Mouse (Mus musculus) megakaryocyte progenitor cell, adult 5-6 weeks (primary cell): ENCODE measurements around the gene Olfr850. TPM values are rescaled to one million over a fixed set of nuclear protein-coding genes. Genes with fewer than 3 reads are reported as not detected.

ENCODE experiments used
- ATAC-seq: replicated peaks from 2 replicates; pipeline ENCODE4 v1.8.0; 2016; ENCODE audit warnings: mild to moderate bottlenecking, moderate TSS enrichment, inconsistent platforms; ENCODE audit not compliant: poor library complexity
- total RNA-seq, 2 experiments: library from RNA; stranded (forward) in 1 of 2; stranded (reverse) in 1 of 2; fragments of 157-497, 149-512 nt in 1 of 2; fragments of 200-1000 nt in 1 of 2; gene quantifications; 2 replicates each; pipeline versions ENCODE4 v1.2.3 to v1.2.4; 2015 to 2017

Olfr850 gene
- not detected in 2 replicates for total RNA-seq (2015)
- total RNA-seq (2017) = not detected in 2 replicates

GRCm38 (mm10) chr9:19478148-19478547 lies at the start of gene Olfr850:
Olfr850 (minus strand) TSS chr9:19478248.
- no peak for ATAC-seq

- no peak for ATAC-seq
These were observed 14.9 kb upstream of the Olfr850 start, which contains the start of gene Olfr851 for GRCm38 (mm10) chr9:19492995-19493394. Olfr851 (plus strand) TSS chr9:19493295.

- no peak for ATAC-seq
These were observed 38.1 kb downstream of the Olfr850 start, which contains the start of gene Olfr849 for GRCm38 (mm10) chr9:19439966-19440365. Olfr849 (plus strand) TSS chr9:19440266.

Other genes with a start within 250 kb of the Olfr850 start
- gene Olfr843, start 226.3 kb downstream of the Olfr850 start, total RNA-seq (2015) = not detected in 2 replicates
- gene Olfr843, start 226.3 kb downstream of the Olfr850 start, total RNA-seq (2017) = not detected in 2 replicates
- not detected in 2 replicates for gene Olfr844, start 161.9 kb downstream of the Olfr850 start, total RNA-seq (2015)
- gene Olfr844, start 161.9 kb downstream of the Olfr850 start, total RNA-seq (2017) = not detected in 2 replicates
- not detected in 2 replicates for gene Olfr845, start 141.8 kb downstream of the Olfr850 start, total RNA-seq (2015)
- gene Olfr845, start 141.8 kb downstream of the Olfr850 start, total RNA-seq (2017) = not detected in 2 replicates
- not detected in 2 replicates for gene Olfr846, start 114.2 kb downstream of the Olfr850 start, total RNA-seq (2015)
- gene Olfr846, start 114.2 kb downstream of the Olfr850 start, total RNA-seq (2017) = not detected in 2 replicates
- gene Olfr847, start 99.6 kb downstream of the Olfr850 start, total RNA-seq (2015) = not detected in 2 replicates
- not detected in 2 replicates for gene Olfr847, start 99.6 kb downstream of the Olfr850 start, total RNA-seq (2017)
- gene Olfr849, start 38.0 kb downstream of the Olfr850 start, total RNA-seq (2015) = not detected in 2 replicates
- gene Olfr849, start 38.0 kb downstream of the Olfr850 start, total RNA-seq (2017) = not detected in 2 replicates
- not detected in 2 replicates for gene Olfr851, start 15.0 kb upstream of the Olfr850 start, total RNA-seq (2015)
- not detected in 2 replicates for gene Olfr851, start 15.0 kb upstream of the Olfr850 start, total RNA-seq (2017)
- not detected in 2 replicates for gene Olfr853, start 62.8 kb upstream of the Olfr850 start, total RNA-seq (2015)
- gene Olfr853, start 62.8 kb upstream of the Olfr850 start, total RNA-seq (2017) = not detected in 2 replicates
- not detected in 2 replicates for gene Olfr854, start 89.1 kb upstream of the Olfr850 start, total RNA-seq (2015)
- gene Olfr854, start 89.1 kb upstream of the Olfr850 start, total RNA-seq (2017) = not detected in 2 replicates
- not detected in 2 replicates for gene Olfr855, start 104.4 kb upstream of the Olfr850 start, total RNA-seq (2015)
- not detected in 2 replicates for gene Olfr855, start 104.4 kb upstream of the Olfr850 start, total RNA-seq (2017)
- gene Zfp317, start 143.9 kb upstream of the Olfr850 start, total RNA-seq (2015) = 13.5 and 17.7 TPM in 2 replicates
- gene Zfp317, start 143.9 kb upstream of the Olfr850 start, total RNA-seq (2017) = 19.2 and 20.8 TPM in 2 replicates
- not detected in 2 replicates for gene Olfr857, start 231.2 kb upstream of the Olfr850 start, total RNA-seq (2015)
- gene Olfr857, start 231.2 kb upstream of the Olfr850 start, total RNA-seq (2017) = not detected in 2 replicates